Mouse (Mus musculus) gastrocnemius, postnatal 36 days (tissue): ENCODE results near the gene Mettl27. TPM values are rescaled to one million over a fixed set of nuclear protein-coding genes. Genes with fewer than 3 reads are reported as not detected.
A peak's percentile ranks its signal among the peaks of the same experiment; 100 is the strongest.
"Not testable (repeated sequence)": the region's sequence is repeated elsewhere in the genome, so short reads cannot be mapped to it uniquely, and the experiment has no call there.

Source experiments
- DNase-seq, 2 experiments: peaks; one replicate each; pipeline ENCODE4 v3.0.0; 2022
- intact Hi-C: fragments of 180-260 bp; cut with DNase I; formaldehyde crosslinking; loops from one replicate; pipeline ENCODE4 v1.15.1; 2025
- total RNA-seq, 2 experiments: library from RNA; stranded (reverse); gene quantifications; 2 replicates each; pipeline ENCODE4 v1.2.3; 2021

Mettl27 gene
- total RNA-seq, 2 experiments from 2014 or later: 5.1 to 6.4 TPM

DNA sequence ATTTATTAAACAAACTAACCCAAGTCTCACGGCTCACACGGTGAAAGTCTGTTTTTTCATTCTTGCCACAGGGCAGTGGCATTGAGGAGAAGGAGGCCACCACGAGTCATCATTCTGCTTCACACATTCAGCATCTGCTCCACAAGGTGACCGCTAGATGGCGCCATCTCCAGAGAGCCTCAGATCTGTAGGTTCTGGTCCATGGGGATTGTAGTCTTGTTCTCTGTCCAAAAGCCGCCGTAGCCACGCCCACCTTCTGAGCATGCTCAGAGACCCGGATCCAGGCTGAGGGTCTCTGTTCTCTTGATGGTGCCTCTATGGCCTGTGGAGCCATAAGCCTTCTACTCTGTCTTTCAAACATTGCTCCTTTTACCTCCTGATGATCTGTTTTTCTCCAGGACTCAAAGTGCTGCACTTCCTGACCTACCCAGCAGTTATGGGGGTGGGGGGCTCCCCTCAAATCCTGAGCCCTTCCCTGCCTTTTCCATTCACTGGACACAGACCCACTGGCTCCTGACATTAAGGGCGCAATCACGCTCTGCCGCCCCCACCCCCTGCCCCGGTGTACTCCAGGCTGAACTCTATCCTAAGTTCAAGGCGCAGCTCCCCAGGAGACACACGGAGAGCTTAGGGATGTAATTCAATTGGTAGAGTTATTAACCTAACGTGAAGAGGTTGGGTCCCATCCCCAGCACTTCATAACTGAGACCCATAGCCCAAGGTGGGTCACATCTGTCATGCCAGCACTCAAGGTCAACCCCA lies 13.9 kb upstream of the Mettl27 start:
- DNase-seq: peak; percentile 34 to 40
- intact Hi-C loops: no loop called here

DNA sequence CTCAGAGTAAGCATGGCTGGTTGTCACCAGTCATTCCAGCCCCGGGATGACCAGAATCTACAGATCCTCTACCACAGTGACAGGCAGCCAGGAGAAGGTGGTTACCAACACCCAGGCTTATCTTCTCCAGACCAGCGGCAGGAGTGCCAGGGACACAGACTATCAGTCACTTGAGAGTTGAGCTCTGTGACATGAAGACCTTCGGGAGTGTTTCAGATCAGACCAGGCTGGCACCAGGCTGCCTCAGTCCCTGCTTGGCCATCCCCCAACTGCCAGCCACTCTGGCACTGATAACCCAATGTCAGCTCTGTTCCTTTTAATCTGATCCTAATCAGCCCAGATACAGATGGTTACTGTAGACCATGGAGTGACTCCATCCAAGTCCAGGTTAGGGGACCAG lies 13.1 kb upstream of the Mettl27 start:
- no peak for DNase-seq
- intact Hi-C loops: no loop called here

DNA sequence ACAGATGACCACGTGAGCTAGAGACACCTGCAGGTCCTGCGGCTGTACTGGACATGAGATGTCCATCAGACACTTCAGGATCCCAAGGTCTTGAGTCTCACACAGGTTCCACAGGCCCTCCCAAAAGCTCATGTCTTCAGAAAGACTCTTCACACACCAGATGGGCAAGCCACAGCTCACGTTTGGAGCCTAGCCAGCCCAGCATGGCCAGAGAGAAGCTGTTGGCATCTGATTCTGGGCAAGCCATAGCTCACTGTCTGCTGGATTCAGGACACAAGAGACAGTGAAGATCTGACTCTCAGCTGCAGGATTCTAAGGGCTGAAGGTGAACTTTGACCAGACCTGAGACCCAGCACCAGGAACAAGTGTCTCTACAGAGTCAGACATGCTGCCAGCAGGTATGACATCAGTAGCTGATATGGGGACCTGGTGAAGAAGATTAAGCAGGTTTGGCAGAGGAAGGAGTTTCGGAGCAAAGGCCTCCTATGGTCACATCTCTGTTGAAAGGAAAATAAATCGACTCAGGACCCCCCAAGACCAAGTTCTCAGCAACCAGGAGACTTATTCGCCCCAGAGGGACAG lies 12.0 kb upstream of the Mettl27 start:
- intact Hi-C loops: no loop called here
- no peak for DNase-seq

DNA sequence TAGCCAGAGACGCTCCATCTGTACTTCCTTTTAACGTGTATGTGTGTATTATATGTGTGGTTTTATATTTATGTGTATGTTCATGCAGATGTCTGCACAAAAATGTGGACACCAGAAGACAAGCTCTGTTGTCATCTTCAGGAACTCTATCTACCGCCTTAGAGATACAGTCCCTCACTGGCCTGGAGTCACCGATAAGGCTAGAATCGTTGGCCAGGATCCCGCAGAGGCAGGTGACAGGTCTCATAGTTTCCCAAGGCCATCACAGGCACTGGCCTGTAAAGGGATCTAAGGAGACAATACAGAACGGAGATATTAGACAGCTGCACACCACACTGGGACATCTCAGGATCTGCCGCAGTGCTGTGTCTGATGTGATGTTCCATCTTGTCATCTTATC lies 11.1 kb upstream of the Mettl27 start:
- DNase-seq: no peak
- intact Hi-C loops: no loop called here

DNA sequence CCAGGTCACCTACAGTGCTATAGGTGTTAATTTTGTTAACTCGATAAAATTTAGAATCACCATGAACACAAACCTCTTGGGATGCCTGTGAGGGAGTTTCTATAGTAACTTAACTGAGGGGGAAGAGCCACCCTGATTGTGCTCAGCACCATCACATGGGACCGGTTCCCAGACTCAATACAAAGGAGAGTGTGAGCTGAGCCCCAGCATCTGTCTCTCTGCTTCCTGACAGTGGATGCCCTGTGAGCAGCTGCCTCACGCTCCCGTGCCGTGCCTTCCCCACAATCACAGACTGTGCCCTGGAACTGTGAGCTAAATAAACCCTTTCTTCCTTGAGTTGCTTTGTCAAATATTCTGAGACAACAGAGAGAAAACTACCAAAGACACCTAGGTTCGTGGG lies 9.0 kb upstream of the Mettl27 start:
- intact Hi-C loops: no loop called here
- DNase-seq: no peak

DNA sequence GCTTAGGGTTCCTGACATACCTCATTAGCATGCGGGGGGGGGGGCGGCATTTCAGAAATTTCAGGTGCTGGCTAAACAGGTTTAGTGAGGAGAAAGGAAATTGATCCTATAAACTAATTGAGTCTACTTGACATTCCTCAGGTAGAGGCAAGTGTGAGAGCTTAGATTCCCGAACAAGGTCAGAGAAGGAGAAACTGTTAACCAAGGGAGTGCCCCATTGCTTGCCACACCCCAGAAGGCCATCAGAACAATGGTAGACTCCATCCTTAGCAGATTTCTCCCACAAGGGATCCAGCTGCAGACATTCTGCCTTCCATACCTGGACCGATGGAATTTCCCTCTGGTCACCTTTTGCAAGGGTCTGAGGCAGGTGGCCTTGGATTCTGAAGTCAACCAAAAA lies 5.4 kb upstream of the Mettl27 start:
- intact Hi-C loops: no loop called here

DNA sequence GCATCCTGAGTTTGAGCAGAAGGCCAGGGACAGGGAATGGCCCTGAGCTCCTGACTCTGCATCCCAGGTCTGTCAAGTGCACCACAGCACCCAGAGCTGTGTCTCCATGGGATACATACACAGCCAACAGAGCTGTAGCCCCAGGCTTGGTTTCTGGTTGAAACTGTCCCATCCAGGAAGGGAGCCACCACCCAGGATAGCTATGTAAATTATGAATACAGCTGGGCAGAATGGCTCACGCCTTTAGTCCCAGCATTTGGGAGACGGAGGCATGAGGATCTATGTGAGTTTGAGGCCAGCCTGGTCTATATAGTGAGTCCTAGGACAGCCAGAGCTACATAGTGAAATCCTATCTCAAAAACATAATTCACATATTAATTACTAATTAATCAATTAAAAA lies 2.2 kb upstream of the Mettl27 start:
- no peak for DNase-seq
- intact Hi-C loops: no loop called here

More for the DNA sequence above, 5.4 kb upstream of the Mettl27 start:
- DNase-seq: no peak

DNA sequence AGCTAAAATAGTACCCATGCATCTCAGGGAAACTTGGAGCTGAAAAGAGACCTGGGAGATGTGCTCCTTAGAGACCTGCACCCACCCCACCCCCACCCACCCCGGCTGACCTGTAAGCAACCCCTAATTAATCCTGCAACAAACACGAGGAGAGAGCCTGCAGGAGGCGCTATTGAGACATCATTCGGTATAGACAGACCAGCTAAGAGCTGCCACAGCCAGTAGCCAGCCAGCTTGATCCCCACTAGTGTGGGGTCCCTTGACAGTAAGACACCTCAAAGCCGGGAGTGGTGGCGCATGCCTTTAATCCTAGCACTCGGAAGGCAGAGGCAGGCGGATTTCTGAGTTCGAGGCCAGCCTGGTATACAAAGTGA lies 722 bp downstream of the Mettl27 start:
- peak; percentile 25 to 35 for DNase-seq
- intact Hi-C loops: loop anchor here (2.0 kb wide), 1 partner anchor 28 kb away; no protein-coding TSS in a partner anchor

DNA sequence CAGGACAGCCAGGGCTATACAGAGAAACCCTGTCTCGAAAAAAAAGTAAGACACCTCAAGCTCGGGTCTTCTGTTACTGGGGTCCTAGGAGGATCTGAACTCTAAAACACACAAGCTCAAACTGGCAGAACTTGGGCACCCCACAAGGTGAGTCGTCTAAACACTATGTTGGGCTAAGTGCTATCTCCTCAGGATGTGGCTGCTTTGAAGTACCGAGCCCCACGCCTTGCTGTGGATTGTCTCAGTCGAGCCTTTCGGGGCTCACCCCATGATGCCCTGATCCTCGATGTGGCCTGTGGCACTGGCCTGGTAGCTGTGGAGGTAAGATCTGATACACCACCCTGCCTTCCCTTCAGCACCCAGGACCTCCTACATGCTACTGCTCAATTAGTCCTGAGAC lies 1.1 kb downstream of the Mettl27 start:
- intact Hi-C loops: loop anchor here (2.0 kb wide), 1 partner anchor 28 kb away; no protein-coding TSS in a partner anchor
- DNase-seq: no peak

DNA sequence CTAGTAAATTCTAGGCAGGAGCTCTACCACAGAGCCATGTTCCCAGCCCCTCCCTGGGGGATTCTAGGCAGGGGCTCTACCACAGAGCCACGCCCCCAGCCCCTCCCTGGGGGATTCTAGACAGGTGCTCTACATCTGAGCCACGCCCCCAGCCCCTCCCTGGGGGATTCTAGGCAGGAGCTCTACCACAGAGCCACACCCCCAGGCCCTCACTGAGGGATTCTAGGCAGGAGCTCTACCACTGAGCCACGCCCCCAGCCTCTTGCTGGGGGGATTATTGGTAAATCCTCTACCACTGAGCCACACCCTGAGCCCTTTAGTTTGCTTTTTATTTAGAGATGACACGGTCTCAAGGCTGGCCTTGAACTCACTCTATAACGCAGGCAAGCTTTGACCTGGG lies 1.5 kb downstream of the Mettl27 start:
- intact Hi-C loops: loop anchor here (2.0 kb wide), 1 partner anchor 27 kb away; no protein-coding TSS in a partner anchor
- DNase-seq: not testable (repeated sequence)

DNA sequence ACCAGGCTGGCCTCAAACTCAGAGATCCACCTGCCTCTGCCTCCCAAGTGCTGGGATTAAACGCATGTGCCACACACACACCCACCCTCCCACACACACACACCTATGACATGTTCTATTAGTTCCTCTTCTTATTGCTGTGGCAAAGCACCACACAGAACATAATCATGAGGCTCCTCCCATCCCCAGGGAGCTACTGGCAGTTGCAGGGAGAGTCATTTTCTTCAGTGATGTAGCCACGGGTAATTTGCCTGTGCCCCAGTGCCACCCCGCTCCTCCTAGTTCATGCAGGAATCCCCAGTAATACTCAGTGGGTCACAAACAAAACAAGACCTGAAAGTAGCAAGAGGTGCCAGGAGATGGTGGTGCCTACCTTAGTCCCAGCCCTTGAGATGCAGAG lies 2.5 kb downstream of the Mettl27 start:
- intact Hi-C loops: no loop called here
- DNase-seq: no peak

DNA sequence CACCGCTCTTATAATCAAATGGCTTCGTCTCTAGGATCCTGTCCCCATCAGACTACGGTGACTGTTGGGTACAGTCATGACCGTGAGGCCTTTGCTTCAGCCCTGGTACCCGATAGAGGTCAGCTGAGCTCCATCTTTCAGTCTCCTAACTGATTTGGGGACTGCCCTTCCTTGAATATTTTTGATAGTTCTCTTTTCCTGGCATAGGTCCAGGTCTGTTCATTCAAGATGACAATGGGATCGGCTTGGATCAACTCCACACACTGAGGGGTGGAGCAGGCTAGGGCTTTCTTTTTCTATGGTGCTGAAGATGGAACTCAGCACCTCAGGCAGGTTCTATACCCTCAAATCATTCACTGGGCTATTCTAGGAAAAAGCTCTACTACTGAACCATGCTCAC lies 3.9 kb downstream of the Mettl27 start:
- DNase-seq: no peak
- intact Hi-C loops: no loop called here

DNA sequence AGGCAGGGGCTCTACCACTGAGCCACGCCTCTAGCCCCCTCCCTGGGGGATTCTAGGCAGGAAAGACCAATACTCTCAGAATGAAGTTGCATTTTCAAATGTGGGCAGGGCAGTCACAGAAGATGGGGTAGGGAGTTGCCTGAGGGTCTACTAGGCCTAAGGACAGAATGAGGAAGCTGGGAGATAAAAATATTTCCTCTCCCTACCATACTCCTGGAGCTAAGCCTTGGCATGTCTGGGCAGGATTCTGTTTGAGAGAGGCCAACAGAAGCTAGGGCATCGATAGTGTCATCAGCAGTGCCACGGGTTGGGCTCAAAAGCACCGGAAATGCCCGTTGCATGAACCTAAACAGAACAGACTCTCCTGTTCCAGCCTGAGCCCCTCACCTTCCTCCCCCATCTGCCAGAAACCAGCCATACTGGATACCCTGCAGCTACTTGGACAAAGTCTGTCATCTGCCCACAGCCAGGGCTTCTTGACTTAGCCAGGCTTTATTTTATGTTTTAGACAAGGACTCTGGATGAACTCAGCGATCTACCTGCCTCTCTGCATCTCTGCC lies 4.5 kb downstream of the Mettl27 start:
- intact Hi-C loops: no loop called here
- no peak for DNase-seq

DNA sequence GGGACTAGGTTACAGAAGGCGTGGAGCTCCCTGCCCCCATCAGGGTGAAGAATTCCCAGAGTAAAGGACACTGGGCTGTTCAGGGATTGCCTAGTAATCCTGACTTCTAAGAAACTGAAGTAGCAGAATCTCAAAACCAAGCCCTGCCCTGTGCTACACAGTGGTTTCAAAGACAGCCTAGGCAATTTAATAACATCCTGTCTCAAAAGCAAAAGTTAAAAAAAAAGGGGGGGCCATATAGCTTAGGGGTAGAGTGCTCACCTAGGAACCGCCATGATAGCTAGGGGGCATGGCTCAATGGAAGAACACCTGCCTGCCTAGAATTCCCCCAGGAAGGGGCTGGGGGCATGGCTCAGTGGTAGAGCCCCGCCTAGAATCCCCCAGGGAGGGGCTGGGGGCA lies 6.9 kb downstream of the Mettl27 start:
- DNase-seq: no peak
- intact Hi-C loops: no loop called here

DNA sequence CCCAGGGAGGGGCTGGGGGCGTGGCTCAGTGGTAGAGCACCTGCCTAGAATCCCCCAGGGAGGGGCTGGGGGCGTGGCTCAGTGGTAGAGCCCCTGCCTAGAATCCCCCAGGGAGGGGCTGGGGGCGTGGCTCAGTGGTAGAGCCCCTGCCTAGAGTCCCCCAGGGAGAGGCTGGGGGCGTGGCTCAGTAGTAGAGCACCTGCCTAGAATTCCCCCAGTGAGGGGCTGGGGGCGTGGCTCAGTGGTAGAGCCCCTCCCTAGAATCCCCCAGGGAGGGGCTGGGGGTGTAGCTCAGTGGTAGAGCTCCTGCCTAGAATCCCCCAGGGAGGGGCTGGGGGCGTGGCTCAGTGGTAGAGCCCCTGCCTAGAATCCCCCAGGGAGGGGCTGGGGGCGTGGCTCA lies 7.4 kb downstream of the Mettl27 start:
- DNase-seq, intact Hi-C loops: not testable (repeated sequence)

DNA sequence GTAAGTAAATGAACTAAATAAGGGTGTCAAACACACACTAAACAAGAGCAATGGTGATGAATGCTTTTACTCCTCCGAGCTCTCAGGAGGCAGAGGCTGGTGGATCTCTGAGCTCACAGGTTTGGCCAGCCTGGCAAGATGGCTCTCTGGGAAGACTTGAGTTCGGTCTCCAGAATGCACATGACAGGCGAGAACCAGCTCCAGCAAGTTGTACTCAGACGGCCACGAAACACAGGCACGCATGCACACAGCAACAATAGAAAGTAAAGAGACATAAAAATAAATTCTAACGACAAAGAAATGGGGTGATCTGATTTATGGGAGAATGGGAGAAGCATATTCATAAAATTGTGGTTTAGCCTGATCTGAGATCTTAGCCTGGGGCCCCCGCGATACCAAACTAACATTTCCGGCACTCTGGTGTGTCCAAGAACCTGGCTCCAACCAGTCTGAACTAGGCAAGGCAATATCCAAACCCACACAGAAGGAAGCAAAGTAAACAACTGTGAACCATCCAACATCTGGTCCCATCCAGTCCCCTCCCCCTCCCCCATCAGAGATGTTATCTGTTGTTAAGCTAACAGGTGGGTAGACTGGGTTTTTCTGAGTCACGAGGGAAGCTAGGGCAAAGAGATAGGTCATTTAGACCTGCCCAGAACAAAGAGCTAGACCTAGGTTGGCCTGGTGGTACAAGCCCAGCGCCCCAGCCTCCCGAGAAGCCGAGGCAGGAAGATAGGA lies 9.5 kb downstream of the Mettl27 start:
- intact Hi-C loops: no loop called here
- DNase-seq: no peak

DNA sequence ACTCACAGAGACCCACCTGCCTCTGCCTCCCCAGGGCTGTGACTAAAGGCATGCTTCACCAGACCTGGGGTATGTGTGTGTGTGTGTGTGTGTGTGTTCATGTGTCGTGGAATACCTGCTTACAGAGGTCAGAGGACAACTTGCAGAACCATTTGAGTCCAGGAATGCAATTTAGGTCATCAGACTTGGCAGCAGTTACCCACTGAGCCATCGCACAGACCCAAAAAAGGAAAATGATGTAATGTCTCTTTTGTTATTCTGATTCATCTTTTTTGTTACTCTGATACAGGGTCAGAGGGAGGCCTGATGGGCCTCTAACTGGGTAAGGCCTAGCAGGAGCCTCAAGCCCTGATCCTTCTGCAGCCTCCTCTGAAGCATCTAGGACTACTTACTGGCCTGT lies 10.6 kb downstream of the Mettl27 start:
- intact Hi-C loops: no loop called here
- DNase-seq: no peak

DNA sequence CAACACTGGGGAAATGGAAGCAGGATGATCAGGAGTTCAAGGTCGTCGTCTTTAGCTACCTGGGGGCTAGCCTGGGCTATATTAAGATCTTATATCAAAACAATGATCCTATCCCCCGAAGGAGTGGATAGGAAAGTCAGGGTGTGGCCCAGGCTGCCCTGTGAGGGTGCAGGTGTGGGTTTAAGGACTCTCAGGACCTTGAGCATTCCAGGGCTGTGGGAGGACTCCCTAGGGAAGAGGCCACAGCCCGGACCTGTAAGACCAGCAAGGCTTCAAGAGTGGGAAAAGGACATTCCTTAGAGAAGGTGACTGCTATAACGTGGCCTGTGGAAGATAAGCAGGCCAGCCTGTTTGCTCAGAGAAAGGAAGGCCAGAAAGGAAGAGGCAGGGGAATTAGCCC lies 12.0 kb downstream of the Mettl27 start:
- DNase-seq: no peak
- intact Hi-C loops: no loop called here

DNA sequence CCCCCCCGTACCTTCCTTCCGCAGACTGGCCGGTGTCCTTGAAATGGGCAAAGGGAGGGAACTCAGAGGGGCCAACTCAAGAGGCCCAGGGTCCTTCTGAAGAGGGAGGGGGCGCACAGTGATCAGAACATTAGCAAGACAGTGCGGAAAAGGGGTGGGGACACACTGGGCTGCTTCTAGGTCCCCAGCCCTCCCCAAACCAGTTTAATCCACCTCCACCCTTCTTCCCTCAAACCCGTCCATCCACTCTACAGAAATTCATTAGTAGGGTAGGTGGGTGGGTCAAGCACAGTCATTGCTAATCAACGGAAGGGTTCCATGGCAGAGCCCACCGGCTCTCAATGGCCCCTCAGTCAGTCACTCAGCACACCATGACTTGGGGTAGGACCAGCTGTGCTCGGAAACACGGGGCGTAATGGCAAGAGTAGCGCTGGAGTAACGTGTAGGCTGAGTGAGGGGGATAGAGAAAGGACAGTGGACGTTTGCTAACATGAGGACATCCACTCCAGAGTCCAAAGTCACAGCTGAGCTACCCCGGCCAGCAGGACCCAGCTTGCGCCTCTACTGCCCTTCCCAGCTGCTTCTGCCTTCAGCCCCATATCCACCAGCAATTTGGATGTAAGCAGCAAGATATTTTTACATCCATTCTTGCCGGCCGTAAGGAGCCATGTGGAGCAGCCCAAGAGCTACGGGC lies 13.2 kb downstream of the Mettl27 start:
- intact Hi-C loops: no loop called here
- DNase-seq: no peak

DNA sequence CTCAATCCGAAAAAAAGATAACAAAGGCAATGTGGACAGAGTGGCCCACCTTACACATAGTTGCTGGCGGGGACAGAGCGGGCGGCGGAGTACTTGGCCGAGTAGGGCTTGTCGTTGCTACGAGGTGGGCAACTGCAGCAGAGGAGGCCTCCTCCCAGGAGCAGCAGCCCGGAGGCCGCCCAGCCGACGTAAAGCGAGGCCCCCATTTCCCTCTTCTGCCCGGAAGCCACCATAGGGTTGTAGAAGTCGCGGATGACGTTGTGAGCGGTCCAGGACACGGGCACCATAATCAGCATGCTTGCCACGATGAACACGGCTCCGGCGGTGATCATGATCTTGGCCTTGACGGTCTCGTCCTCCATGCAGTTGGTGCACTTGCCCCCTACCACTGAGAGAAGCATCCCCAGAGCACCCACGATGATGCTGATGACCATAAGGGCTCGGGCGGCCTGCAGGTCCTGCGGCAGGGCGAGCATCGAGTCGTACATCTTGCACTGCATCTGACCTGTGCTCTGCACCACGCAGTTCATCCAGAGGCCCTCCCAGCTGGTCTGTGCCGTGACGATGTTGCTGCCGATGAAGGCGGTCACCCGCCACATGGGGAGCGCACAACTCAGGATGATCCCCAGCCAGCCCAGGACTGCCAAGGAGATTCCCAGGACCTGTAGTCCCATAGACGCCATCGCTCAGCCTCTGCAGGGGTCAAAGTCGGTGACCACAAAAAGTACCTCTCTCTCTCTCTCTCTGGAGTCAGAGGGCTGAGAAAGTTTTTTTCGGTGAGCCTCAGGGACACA lies 14.1 kb downstream of the Mettl27 start:
- intact Hi-C loops: no loop called here
- DNase-seq: no peak
